Mouse (Mus musculus) adrenal gland, postnatal 4 days (tissue): ENCODE data around the gene Bhlha9. TPM values are rescaled to one million over a fixed set of nuclear protein-coding genes. Genes with fewer than 3 reads are reported as not detected.

ENCODE experiments used
- DNase-seq, 2 experiments: peaks; one replicate each; pipeline ENCODE4 v3.0.0; 2021 to 2022; ENCODE audit warnings: low spot score in 2 of 2, mixed read lengths in 2 of 2
- long read RNA-seq, 2 experiments: library from polyadenylated mRNA; stranded (forward); transcript quantifications; one replicate each; pipeline ENCODE4 v2.0.0; 2021
- total RNA-seq, 2 experiments: library from RNA; stranded (reverse); gene quantifications; 2 replicates each; pipeline ENCODE4 v1.2.3; 2021

The Bhlha9 gene
- not detected for total RNA-seq
- long read RNA-seq, experiment 1, result 0 reads
- long read RNA-seq, experiment 2, result 0 reads

GRCm38 (mm10) chr11:76671871-76672475 is at the start of gene Bhlha9:
Gene Bhlha9 (plus strand): TSS chr11:76672470.
- DNase-seq, result no peak

DNA sequence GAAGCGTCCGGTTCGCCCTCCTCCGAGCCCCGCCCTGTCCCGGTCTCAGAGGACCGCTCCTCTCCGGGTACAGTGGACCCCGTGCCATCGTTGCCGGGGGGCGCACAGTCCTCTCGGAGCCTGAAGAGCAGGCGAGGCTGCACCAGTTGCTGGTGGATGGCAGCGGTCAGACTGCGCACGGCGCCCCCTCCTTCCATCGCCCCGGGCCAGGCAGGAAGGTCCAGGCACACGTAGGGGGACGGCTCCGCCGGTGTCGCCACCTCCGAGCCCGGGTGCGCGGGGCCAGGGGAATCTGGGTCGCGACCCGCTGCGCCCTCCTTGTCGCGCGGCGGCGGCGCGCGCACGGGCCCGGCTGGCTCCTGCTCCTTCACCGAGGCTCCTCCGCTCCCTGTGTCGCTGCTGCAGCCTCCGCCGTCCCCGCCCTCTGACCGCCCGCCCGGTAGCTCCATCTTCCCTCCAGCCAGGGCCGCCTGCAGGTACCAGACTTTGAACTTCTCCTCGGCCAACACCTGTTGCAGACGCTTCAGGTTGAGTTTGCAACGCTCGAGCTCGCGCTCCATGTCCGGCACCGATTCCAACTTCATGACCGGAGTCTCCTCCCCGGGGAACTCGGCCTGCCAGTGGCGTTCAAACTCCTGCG is 49.6 kb upstream of the Bhlha9 start:
- peak; percentile 10 to 15 for DNase-seq

- DNase-seq, result peak; percentile 40 to 43
These were observed 48.9 kb upstream of the Bhlha9 start for GRCm38 (mm10) chr11:76623206-76623961.

GRCm38 (mm10) chr11:76624071-76624470 is 48.2 kb upstream of the Bhlha9 start:
- DNase-seq, result no peak

- DNase-seq, result no peak
These were observed 47.4 kb upstream of the Bhlha9 start for GRCm38 (mm10) chr11:76624881-76625280.

GRCm38 (mm10) chr11:76628613-76629012 is 43.7 kb upstream of the Bhlha9 start:
- no peak for DNase-seq

DNA sequence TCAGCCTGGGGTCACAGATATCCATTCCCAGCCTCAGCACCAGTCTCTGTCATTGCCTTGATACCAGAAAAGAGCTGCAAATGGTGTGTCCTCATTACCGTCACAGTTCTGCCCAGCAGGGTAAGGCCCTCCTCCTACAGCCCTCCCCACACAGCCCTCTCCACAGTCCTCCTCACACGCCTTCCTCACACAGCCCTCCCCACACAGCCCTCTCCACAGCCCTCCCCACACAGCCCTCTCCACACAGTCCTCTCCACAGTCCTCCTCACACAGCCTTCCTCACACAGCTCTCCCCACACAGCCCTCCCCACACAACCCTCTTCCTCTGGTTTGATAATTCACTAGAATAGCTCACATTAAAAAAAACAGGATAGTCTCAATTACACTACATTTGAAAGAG is 42.2 kb upstream of the Bhlha9 start:
- DNase-seq, result no peak

GRCm38 (mm10) chr11:76630487-76630886 is 41.8 kb upstream of the Bhlha9 start:
- DNase-seq, result no peak

GRCm38 (mm10) chr11:76639269-76639985 is 32.8 kb upstream of the Bhlha9 start:
- DNase-seq, result no peak

- no peak for DNase-seq
These were observed 32.0 kb upstream of the Bhlha9 start for GRCm38 (mm10) chr11:76640231-76640630.

DNA sequence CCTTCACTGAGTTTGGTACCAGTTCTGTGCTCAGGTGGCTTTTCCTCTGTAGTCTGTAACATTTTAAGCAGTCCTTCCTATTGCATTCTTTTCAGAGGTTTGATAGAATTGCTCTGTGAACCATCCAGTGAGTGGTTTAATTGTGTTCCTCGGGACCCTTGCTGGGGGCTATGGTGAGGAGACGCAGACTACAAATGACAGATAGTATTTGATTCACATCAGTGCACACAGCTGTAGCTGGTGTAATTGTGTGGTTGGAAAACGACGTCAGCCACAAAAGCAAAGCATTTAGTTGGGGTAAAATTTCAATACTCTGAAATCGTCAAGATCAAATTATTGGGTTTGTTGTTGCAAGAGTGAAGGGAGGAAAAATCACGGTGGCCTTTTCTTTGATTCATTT is 28.0 kb upstream of the Bhlha9 start:
- DNase-seq, result no peak

DNA sequence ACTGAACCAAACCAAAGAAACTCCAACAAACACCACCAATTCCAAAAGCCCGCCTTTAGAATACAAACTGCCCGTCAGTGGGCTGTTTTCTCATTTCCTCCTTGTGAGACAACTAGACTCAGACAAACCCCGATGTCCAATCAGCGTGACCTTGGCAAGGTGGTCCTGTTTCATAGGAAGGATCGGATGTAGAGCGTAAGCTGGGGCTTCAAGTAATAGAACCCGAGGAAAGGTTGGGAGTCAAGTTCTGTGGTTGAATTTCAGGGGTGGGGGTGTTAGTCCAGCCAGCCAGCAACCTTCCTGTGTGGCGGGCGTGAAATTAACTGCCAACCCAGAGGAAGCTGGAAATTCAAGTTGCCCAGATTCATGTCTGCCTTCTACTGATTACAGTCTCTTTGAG is 27.2 kb upstream of the Bhlha9 start:
- DNase-seq, result no peak

DNA sequence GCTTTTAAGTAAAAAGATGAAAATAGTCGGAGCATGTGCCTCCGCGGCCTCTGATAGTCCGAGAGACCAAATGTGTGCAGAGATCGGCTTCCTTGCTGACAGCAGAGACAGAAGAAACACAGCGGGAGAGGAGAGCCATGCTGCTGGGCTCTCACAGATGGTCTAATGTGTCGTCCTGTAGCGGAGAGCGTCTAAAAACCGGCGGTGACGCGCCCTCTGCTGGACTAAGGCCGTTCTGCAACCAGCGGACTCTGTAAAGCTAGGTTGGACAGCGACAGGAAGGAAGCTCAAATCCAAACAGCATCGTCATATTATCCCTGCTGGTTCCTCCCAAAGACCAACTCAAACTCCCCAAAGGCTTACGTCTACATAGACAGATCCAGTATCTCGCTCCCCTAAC is 26.3 kb upstream of the Bhlha9 start:
- peak; percentile 78 to 82 for DNase-seq

GRCm38 (mm10) chr11:76647062-76647461 is 25.2 kb upstream of the Bhlha9 start:
- no peak for DNase-seq

- DNase-seq, result peak; percentile 29 to 59
These were observed 24.8 kb upstream of the Bhlha9 start for GRCm38 (mm10) chr11:76647500-76647899.

- no peak for DNase-seq
These were observed 21.3 kb upstream of the Bhlha9 start for GRCm38 (mm10) chr11:76650862-76651560.

DNA sequence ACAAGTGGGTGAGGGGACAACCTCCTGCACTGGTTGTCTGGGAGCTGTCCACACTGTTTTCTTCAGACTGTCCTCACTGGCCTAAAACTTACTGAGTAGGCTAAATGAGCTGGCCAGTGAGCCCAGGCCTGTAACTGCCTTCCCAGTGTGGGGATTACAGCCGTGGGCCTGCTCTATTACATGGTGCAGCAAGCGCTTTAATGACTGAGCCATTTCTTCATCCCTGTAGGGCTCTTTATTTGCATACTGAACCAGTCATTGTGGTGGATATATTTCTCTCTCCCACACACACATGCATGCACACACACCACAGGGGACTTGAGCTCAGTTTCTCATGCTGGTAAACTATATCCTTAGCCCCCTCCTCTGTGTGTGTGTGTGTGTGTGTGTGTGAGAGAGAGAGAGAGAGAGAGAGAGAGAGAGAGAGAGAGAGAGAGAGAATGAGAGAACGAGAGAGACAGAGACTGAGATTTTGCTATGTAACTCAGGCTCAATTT is 19.4 kb upstream of the Bhlha9 start:
- no peak for DNase-seq

DNA sequence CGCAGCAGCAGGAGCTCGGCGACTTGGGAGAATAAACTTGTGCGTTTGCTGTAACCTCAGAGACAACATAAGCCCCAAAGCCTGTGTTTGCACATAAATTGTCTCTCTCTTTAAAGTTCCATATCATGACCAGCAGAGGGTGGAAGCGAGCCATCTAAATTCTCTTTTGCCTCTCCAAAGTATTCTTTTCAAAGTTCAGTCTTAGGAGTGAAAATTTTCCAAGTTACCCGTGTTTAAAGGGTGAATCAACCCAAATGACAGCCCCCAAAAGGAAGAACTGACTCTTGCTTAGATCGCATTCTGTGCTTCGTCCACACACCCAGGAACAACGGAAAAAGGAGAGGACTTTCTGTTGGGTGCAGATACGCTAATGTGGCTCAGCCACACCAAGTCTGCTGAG is 17.2 kb upstream of the Bhlha9 start:
- no peak for DNase-seq

GRCm38 (mm10) chr11:76657450-76657970 is 14.8 kb upstream of the Bhlha9 start:
- DNase-seq, result no peak

DNA sequence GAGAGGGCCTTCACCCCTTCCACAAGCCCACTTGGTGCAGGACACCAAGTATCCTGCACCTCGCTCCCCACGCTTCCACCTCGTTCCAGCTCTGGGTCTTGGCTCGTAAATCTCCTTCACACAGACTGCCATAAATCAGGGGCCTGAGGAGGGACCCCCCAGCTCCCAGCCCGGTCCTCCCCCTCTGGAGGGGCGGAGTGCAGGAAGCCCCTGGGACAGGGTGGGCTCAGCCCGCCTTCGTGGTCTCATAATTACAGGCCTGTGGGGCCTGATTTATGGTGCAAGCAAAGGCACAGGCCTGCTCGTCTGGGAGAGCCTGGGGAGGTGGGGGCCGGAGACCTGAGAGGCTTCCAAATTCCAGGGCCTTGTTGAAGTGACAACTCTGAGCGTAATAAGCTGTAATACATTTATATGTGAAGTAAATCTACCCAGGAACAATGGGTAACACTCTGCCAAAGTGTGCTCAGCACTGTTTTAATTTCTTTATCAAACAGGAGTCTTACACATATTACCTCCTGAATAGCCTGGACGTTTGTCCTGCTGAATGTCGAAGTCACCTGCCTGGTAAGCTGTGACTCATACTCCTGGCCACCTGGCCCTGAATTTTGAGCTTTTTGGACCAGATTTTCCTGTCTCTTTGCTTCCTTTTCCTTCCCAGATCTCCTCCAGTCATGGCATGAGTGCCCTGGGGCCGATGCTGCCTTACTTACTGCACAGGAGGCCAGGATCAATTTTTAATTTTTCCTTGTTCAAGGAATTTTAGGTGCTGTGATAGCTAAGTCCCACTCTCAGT is 12.9 kb upstream of the Bhlha9 start:
- DNase-seq, result no peak
